Mouse (Mus musculus) lung, postnatal 0 days (tissue): Measurements from ENCODE around the gene Npas4.

Experiments used
- CTCF ChIP-seq: IDR thresholded peaks from 2 replicates; pipeline ENCODE4 v1.5.1; 2016; ENCODE audit warnings: antibody characterized with exemption, mild to moderate bottlenecking
- EP300 ChIP-seq: IDR thresholded peaks from 2 replicates; pipeline ENCODE4 v1.6.1; 2016; ENCODE audit warnings: antibody characterized with exemption, mild to moderate bottlenecking, control low read depth

DNA sequence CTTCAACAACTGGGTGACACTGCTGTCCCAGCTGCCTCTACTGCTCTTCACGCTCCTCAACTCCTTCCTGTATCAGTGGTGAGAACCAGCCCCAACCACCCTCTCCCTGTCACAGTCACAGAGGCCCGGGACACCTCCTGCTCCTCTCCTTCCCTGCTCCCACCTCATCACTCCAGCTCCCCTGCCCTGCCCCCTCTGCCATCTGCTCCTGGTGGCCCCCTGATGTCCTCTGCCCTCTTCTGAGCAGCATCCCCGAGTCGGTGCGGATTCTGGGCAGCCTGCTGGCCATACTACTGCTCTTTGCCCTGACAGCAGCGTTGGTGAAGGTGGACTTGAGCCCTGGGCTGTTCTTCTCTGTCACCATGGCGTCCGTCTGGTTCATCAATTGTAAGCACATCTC lies 36.0 kb upstream of the Npas4 start:
- TF ChIP-seq CTCF (no peak), EP300 (no peak)
